Mouse (Mus musculus): Measurements from ENCODE around the gene Erbb4.

The Erbb4 gene

DNA sequence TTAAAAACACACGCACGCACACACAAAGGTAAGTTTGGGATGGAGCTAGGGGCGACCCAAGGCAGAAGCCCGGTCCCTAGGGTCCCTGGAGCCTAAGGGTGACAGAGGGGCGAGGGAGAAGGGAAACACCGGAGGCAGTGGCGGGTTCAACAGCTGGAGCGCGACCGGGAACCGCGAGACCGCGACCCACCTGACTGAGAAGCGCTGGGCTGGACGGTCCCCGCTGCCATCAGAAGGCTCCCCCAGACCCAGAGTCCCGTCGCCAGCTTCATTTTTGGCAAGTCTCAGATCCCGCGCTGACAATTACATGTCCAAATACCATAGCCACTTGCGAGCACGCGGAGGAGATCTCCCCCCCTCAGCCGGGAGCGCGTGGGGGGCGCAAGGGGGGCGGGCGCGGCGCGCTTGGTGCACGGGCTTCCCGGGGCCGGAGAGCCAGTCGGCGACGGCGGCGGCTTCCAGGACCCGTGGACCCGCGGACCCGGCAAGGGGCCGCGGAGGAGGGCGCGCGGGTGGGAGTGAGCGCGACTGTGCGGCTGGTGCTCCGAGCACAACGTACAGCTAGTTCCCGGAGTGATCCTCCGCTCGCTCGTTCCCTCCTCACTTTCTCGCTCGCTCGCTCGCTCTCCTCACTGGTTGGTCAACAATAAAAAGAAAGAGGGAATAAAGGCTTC is at the start of gene Erbb4:
Gene Erbb4, minus strand, starts transcription at position 575 of the 674 bp plus-strand sequence.
- peak; percentile 22 for DNase-seq (ENCODE audit: low read depth, low spot score)

DNA sequence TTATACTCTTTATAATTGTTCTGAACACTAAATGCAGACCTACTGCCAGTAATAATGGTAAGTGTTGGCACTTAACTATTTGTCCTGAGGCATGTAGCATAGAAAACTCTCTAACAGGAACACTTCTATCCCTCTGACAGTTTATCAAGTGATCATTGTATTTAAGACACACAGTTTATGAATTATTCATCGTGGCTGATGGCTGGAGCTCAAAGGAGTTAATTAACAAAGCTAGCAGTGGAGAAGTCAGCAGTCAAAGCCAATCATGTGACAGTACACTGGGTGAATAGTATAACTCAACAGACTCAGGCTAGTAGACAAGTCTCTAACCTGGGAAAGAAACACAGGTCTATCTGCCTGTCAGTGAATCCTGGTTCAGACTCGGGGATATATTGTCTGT is 49.5 kb upstream of the Erbb4 start:
- DNase-seq (ENCODE audit: low read depth, low spot score) = peak; percentile 59

DNA sequence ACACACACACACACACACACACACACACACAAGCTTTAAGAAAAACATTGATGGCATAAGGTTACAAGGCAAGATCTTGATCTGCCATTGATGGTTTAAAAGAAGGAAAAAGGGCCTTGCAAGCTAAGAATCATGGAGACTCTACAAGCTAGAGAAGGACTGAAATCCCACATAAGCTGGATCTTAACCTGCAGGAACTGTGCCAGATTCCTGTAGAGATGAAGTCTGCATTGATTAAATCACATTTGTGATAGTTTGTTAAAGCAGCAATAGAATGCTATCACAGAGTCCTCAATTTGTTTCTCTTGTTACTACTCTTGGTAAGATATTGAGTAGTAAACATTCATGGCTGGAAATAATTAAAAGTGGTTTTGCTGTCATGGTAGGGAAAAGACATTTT is 33.5 kb upstream of the Erbb4 start:
- no peak for DNase-seq (ENCODE audit: low read depth, low spot score)

DNA sequence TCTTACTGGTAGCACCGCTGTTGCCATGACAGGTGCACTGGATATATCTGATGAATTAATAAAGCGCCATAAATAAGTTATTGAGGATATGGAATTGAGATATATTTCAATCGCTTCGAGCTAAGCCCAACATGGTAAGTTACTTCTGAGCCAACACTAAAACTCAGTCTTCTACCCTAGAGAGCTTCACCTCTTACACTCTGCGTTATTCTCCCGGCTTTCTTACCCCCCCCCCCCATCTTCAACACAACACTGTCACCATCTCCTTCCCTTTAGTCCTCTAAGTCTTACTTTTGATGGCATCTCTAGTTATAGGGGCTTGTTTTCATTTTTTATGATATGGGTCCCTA is 31.6 kb upstream of the Erbb4 start:
- DNase-seq (ENCODE audit: low read depth, low spot score) = no peak

DNA sequence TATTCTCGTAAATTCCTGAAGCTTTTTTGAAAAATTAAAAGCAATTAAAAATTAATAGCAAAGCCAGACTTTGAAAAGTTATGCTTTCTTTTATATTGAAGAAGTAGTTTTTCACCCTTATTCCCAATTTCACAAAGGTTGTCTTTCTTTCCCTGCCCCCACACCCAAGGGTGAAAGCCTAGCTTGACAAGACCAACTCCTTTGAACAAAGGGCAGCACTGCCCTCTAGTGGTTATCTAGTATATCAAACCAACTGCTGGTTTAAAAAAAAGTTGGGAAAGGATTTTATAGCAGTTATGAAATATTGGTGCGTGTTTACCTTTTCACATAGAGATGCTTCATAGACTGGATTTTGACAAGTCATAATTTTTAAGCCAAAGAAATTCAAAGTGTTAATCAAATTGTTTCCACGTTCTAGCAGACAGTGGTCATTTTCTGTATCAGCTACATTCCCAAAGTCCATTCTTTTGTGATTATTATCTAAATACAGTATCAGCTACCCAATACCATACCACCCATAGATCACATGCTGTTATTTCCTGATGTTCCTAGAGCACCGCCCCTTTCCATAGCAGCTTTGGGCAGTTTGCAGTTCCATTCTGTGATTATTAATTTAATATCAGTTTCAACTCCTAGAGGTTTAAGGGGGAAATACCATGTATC is 31.1 kb upstream of the Erbb4 start:
- peak; percentile 81 for DNase-seq (ENCODE audit: low read depth, low spot score)

DNA sequence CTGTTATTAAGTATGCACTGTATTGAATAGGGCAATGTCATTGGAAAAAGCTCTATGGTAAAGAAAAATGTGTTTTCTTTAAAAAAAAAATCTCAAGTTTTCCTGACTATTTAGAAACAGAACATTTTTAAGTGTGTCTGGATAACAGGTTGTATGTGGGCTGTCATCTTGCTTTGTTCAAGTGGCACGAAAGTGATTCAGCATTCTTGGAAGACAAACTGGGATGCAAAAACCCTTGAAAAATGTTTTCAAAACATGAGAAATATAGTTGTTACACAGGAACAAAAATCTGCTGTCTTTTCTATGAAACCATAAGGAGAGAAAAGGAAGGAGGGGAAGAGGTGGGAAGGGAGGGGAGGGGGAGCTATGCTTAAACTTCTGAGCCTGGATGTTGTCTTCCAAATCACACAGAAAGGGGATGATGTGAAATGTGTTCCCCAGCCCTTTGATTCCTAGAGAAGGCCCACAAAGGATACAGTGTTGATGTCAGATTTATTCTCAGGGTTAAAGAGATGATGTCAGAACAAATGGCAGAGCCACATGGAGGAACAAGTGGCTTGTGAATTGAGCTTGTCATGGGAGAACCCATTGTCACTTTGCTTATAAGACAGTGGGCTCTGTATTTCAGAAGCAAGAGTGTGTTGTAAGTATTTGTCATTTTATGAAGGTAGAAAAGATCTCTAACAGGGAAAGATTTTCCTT is 16.4 kb upstream of the Erbb4 start:
- DNase-seq (ENCODE audit: low read depth, low spot score) = no peak

DNA sequence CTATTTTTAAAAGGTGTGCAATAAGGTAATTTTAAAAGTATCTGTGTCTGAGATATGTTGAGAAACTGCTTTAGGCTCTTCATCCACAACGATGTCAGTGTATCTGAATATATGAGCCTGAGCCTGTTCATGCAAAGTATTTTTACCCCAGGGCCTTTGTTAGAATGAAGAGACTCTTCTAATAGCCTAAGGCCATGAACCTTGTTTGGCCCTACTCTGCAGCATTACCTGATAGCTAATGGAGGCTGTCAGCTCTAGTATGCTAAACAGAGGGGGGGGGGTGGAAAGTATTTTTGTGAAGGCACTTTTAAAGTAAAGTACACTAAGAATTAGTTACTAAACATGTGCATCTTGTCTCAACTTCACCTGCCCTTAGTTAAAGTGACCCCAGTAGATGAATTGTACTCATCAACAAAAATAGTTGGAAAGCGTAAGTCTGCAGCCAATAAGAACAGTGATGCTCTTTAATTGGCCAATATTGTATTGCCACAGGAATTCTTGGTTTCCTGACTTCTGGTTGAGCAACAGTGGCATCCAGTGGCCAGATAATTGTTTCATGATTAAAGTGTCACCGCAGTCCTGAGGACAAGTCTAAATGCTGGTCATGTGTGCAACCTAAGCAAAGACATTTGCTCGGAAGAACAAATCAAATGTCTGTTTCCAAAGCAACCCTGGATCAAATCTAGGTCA is 10.5 kb upstream of the Erbb4 start:
- DNase-seq (ENCODE audit: low read depth, low spot score) = no peak

DNA sequence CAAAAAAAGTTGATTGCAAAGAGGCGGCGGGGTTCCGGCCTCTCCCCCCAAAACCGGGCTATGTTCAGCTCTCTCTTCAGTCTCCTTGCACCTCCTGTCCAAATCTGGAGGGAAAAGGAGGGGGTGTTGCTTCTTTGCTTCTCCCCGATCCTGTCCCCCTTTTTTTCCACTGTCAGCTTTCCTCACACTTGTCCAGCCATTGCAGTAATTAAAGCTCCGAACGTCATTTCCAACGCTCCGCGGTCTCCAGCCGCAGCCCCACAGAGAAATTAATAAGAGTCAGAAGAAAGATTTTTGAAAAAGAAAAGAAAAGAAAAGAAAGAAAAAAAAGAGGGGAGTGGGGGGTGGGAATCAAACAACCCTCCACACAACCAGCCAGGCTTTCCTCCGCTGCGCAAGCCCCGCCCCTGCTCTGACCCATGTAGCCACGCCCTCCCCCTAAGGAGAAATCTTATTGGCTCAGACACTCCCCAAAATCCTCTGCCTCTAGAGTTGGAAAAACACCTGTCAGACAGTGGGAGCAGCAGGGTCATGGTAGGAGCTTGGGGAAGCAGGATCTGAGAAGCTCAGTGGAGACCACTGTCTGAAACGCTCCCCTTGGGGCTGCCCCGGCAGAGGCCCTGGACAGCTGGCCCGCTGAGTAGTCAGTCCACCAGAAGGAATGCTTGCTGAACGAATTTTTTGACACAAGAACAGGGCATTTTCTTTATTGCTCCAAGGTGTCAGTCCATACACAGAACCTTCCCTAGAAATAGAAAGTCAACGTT is 483 bp upstream of the Erbb4 start:
- peak; percentile 53 for DNase-seq (ENCODE audit: low read depth, low spot score)

DNA sequence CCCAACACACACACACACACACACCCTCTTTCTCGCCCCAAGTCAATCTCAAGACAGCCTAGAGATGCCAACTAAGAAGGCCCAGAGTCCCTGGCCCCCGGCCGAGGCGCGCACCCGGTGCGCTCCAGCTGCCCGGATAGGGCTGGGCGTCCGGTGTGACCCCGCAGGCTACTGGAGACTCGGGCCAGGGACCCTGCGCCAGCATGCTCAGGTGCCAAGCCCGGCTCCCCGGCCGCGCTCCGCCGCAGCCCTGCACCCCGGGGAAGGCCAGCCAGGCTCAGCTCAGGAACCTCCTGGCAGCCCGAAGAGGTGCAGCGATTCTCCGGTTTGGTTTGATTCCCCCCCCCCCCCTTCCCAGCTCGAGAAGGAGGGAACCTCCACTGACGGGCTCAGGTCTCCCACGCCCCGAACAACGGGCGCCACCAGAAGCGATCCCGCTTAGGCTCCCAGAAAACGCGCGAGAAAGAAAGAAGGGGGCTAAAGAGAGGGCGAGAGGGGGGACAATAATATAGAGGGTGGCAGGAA is 860 bp downstream of the Erbb4 start:
- peak; percentile 33 for DNase-seq (ENCODE audit: low read depth, low spot score)

DNA sequence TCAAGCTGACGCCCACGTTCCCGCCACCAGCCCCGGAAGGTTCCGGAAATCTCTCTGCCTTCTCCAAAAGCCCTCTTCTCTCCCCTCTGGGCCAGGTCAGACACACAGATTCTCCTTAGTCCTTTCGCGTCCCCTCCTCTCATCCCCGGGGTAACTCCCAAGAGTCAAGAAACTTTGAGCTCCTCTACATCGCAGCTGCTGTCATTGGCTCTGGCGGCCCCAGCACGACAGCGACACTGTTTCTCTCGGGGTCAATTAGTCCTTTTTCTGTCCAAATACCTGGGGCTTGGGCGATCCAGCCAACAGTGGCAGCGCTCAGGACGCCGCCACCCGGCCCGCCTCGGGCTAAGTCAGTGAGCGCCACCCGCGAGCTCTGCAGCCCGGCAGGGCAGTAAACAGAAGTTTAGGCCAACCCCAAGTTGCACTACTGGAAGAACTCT is 1.5 kb downstream of the Erbb4 start:
- DNase-seq (ENCODE audit: low read depth, low spot score) = peak; percentile 30

DNA sequence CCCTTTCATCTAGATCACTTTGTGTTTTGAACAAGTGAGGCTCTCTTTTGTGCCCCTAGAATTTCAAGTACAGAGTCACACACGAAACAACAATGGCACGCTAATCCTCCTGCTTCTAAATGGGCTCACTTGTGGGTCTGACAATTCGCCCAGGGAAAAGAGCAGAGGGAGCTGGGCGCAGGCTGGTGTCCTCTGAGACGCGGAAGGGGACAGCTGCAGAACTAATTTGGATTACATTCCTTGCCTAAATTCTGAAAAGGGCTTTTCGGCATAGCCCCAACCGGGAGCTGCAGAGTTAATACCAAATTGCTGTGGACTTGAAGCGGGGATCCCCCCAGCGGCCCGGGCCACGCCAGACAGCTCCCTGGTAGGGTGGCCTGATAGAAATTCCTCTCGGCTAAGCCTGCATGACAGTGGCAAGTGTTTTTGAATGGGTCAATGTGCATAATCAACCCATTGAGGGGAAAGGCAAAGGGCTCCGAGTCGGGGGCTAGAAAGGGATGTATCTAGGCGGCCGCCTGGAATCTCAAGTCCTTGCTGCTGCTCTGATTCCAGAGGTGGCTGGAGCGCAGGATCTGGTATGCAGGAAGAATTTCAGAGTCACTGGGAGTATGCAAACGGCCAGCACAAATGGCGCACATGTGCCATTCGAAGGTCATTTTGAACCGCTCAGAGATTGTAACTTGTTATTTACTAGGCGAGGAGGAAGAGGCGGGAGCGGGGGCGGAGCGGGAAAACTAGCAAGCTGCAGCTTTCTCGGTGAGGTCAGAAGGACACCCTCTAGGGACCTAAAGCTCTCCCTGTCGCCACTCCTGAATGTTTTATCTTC is 2.2 kb downstream of the Erbb4 start:
- DNase-seq (ENCODE audit: low read depth, low spot score) = peak; percentile 68

DNA sequence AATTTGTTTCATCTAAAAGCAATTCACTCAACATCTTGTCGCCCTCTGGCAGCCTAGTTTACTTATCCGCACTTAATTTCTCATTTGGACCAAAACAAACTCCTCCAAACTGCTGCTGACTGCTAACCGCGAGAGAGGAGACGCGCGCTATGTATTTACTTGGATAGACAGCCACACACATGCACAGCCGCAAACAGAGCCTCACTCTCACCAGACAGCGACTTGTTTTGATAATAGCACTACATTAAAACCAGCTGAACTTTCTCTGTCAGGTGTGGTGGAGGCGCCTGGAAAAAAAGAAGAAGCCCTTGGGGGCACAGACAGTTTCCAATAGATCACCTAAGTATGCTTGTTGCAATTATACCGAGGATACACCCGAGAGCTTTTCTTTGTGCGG is 2.8 kb downstream of the Erbb4 start:
- peak; percentile 38 for DNase-seq (ENCODE audit: low read depth, low spot score)

DNA sequence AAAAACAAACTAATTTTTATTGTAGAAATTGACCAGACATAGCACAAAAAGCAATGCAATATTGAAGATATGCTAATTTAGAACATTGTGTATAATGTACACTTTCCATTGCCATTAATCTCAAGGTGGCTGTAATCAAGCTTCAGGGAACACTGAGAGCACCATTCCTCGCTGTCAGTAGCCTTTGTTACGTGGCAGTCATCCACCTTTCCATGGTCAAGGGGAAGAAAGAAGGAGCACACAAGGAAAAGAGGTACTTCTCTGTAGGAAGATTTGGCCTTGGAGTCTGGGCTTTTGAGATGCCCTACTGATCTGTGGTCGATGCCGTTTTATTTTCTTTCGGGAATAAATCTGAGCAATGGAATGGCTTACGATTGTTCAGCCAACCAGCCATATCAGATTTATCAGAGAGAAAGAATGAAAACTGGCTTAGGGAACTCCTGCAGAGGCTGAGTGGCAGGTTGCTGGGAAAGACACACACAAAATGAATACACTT is 4.6 kb downstream of the Erbb4 start:
- DNase-seq (ENCODE audit: low read depth, low spot score) = no peak

DNA sequence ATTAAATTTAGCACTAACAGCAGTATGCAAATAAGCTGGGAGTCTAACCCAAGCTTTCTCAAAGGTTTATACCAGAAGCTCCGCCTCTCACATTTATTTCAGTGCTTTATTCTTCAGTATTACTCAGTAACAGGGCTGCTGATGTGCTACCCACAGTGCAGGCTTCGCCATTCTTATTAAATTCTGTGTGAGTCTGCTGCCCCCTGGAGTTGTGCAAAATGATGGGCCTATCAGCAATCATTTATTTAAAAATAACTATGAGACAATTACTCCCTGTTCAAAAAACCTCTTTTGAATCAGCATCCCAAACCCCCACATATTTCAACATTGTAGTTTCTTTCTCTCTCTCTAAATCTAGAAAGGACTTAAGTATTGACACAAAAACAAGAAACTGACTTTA is 6.2 kb downstream of the Erbb4 start:
- no peak for DNase-seq (ENCODE audit: low read depth, low spot score)

DNA sequence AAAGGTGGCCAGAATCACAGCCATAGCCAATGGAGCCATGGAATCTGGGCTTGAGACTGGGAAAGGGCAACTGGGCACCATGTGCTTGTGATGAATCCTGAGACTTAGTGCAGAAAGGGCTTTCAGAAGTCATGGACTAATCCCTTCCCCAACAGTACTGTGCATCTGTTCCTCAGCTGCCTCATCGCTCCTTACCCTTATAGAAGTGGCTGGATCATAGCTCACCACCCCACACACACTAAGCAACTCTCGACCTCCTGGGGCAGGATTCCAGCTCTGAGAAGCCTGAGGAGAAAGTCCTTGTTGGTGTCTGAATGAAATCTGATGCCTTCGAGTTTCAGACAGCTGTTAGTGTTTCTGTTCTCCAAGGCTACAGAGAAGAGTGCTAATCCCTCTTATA is 14.8 kb downstream of the Erbb4 start:
- no peak for DNase-seq (ENCODE audit: low read depth, low spot score)

DNA sequence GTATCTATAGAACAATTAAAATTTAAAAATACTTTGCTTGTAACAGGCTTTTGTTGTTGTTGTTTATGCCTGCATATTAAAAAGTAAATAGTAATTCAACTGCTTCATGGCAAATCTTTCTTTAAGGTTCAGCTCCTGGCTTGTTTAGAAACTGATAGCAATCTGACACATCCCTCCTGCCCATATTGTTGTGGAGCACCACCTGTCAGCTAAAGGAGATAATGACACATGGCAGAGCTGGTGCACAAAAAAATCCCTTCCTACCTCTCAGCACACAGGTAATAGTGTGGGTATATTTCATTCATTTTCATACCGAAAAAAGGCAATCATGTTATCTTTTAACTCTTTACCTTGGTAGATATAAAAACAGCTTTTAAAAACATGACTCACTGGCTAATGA is 18.5 kb downstream of the Erbb4 start:
- DNase-seq (ENCODE audit: low read depth, low spot score) = no peak

DNA sequence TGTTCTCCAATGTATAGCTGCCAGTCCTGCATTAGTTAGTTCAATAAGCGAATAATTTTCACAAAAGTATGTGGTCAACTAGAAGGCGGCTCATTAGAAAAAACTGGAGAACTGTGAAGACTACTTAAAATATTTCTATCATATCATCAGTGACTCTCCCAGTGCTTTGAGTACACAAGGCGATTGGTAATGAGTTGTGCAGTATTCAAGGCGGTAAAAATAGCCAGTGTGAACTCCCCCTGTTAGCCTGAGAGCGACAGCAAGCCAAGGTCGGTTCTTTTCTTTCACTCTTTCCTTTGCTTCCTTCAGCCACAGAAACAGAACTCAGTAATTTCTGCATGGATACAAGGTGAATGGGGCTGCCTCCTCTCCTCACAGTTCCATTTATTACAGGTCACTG is 22.1 kb downstream of the Erbb4 start:
- DNase-seq (ENCODE audit: low read depth, low spot score) = no peak

DNA sequence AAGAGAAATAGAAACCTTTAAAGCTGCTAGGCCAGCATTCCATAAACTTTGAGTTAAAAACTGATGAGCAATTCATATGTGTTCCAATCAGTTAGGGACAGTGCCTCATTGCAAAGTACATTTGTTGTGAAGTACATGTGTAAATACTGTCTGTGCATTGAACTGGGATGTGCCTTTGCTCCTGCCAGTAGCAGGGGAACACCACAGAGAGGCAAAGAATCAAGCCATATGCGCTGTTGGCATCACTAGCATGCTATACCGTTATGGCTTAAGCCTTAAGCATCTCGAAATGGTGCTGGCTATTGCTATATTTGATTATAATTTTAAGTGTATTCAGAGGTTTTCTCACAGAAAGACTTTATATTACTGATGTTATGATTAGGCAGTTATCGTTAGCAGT is 58.9 kb downstream of the Erbb4 start:
- DNase-seq (ENCODE audit: low read depth, low spot score) = no peak

DNA sequence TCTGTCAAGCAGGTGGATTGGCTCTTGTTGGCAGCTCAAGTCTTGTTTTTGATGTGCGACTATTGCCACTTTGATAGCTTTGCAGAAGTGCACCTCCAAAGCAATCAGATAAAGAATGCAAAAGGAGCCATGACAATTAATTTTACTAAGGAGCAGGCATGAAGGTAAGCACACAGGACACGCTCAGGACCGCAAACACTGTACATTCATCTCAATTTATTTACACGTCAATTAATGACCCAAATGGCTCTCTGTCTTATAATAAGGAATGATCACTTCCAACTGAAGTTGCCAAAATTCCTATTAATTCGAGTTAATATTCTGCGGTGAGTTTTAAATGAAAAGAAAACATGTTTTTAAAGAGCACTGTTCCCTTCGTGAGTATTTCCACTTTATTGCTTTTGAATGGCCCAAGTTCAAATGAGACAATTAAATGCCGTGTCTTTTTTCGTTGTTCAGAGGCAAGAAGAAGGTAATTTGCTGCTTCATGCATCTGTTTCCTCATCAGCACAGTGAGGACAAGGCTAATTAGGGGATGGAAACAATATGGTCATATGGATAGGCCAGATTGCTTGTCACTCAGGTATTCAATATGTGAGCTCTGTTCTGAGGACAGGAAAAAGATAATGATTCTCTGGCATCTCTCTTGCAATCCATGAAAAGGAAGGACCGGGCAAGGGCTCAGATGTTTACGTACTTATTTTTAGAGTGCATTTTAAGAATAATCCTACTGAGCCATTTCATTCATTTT is 61.5 kb downstream of the Erbb4 start:
- DNase-seq (ENCODE audit: low read depth, low spot score) = no peak

DNA sequence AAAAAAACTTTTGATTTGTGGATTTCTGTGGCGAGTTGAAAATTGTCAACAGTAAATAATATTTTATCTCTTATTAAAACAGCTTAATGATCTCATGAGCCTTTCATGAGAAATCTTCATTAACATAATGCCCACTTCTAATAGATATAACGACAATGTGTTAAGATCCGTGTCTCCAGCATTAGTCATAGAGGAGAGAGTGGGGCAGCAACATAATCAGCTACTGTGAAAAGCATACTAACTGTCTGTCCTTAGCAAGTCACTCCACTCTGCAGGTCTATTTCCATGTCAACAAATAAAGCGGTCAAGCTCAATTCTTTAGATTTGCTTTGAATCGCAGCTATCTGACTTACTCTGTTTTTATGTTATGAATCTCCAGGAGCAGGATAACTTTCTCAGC is 80.0 kb downstream of the Erbb4 start:
- DNase-seq (ENCODE audit: low read depth, low spot score) = no peak
